Mouse (Mus musculus) kidney, adult 18-20 months (tissue): ENCODE results near the gene Shb.
"Not testable (repeated sequence)": the region's sequence is repeated elsewhere in the genome, so short reads cannot be mapped to it uniquely, and the experiment has no call there.

ENCODE experiments used
- DNase-seq: peaks from one replicate; pipeline ENCODE4 v3.0.0; 2021

The Shb gene

DNA sequence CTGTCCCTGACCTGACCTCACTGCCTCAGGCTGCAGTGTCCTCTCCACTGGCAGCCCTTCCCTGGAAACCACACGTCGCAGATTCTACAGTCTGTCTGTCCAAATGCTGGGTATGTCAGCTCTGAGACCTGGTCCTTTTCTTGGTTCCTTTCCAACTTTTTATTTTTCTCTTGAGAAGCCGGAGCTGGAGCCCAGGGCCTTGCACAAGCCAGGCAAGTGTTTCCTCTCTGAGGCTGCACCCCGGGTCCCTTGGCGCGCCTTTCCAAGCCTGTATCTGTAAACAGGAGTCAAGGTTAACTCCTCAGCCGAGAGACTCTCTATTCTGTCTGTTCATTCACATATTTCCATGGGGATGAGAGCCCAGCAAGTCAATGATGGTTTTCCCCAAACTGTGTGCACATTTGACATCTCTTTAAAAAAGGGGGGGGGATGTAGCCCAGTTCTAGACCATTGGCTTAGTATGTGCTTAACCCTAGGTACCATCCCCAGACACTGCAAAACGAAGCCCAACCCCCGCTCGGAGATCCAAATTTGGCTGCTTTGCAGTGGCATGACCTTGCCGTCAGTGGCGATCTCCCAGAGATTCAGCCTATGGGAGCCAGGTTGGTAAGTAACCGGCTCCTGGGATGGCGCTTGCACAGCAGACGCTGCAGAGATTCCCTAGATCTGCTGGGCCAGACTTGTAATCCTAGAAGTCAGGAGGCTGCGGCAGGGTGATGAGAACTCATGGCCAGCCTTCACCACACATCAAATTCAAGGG lies 119.7 kb downstream of the Shb start:
- DNase-seq, result no peak

DNA sequence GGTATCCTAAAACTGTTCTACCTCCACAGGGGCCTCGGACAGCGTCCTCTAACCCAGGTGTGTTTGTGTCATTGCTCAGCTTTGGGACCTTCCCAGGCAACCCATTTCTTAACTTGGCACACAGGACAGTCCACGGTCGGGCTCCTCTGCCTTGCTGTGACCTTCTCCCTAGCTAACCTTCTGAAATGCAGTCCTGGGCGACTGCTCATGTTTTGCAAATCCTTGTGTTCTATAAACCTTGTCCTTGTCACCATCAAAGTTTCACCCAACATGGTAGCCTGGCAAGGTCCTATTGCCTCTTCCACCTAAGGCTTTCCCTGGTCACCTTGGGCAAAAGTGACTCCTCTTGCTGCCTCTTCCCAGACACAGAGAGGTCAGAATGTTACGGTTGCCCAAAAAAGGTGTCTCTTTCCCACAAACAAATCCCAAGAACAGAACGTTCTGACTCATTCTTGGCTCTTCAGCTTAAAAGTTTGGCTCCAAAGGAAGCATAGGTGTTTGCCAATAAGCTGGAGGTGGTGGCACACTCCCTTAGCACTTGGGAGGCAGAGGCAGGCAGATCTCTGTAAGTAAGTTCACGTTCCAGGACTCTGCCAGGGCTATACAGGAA lies 121.0 kb downstream of the Shb start:
- no peak for DNase-seq

DNA sequence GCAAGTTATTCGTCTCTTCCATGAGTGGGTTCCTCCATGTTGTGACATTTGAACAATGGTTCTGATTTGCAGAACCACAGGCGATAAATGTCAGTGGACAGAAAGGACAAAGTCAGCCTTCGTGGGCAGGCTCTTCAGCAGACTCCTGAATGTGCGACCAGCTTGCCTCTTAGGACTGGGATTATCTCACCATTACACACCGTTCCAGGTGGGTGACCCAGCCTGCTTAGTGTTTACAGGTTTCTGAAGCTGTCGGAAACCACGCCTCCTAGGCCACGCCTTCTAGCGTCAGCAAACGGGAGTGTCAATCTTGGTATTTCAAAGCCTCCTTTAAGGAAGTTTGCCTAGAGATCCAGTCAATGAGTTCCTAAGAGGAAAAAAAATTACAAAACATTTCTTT lies 123.0 kb downstream of the Shb start:
- DNase-seq, result peak; percentile 92

DNA sequence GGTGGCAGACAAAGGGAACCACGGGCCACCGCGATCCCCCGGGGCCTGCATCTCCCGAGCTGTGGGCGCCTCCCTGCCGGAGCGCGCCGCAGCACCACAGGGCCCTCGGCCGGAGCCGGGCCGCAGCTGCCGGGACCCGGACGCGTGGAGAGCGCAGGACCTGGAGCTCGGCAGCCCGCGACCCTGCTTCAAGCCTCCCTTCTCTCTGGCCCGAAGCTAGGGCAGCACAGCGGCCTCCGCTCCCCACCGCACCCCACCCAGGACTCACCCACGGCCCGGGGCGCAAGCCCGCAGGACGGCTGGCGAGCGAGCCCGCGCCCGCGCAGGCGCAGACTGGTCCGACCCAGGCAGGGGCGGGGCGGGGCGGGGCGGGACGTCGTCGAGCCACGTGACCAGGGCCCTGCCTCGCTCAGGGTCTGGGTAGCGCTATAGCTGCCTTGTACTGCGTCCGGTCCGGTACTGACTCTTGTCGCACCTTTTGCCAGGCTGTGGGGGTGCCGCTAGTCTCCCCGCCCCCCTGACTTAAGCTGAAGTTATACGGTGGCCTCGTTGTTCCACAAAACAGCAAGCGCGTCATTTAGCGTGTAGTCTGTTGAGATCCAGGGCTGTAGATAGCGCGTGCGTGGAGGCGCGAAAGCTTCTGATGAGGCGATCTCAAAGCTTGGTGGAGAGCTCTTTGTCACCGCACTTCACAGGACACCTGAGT lies 123.7 kb downstream of the Shb start, which contains the start of gene Slc25a51:
Gene Slc25a51 (minus strand): TSS at position 340 of the 706 bp plus-strand sequence.
- peak; percentile 87 for DNase-seq

DNA sequence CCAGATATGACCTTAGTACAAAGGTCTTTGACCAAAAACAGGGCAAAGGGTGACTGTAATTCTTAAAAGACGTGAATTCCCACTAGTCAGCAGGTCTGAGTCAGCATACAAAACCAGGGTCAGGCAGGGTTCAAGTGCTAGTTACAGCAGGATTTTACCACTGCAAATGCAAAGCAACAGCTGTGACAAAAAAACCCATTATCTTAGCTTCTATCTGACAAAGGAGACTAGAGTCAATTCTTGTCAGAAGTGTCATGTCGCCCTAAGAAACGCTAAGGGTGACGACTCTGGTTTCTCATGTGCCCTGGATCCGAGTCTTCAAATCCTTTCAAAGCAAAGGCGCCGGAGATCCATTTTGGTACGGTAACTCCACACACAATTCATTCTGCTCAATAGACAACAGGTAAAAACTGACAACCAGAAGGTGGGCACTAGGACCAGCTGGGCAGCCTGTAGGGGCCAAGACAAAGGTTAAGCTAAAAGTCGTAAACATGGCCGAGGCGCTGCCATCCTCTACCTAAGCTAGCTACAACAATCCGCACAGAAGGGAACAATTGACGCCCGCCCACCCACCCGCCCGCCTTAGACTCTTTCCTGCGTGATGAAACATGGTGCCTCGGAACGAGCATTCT lies 124.5 kb downstream of the Shb start:
- peak; percentile 59 for DNase-seq

DNA sequence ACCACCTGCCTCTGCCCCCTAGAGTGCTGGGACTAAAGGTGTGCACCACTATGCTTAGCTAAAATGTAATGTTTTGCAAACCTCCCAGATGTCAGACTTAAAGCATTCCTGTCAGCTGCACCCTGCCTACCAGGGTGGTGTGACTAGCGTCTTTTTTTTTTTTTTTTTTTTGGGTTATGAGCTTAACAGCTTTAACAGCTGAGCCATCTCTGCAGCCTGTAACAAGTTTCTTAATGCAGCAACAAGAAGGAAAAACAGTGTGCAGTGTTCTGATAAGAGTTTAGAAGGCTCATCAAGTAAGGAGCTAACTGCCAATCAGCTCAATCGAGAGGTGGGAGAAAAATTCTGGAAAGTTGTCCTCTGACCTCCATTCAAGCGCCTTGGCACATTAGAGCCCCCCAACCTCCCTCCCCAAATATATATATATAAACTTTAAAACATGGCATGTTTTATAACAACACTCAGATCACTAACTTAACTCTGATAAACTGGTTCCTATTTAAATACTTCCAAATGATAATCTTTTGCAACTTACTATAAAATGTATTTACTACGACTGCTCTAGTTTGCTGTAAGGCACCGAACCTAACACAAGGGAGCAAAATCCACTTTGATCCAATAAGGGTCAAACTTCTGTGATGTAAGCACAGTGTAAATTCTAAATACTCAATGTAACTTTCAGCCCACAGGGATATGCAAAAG lies 125.1 kb downstream of the Shb start:
- no peak for DNase-seq

DNA sequence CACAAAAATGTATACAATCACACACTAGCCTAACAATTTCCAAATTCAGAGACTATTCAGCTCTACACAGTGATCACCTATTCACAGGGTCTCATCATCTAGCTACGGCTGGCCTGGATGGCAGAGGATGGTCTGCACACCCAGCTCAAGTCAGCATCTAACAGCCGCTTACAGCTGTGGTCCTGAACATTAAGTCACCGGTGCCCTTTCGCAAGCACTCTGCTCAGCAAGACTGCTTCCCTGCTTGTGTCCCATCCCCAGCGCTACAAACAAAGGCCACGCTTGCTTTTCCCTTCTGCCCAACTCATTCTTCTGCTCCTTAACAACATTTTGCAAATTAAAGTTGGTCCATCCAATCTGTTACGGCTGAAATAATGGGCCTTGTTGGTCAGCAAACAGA lies 125.9 kb downstream of the Shb start:
- no peak for DNase-seq

DNA sequence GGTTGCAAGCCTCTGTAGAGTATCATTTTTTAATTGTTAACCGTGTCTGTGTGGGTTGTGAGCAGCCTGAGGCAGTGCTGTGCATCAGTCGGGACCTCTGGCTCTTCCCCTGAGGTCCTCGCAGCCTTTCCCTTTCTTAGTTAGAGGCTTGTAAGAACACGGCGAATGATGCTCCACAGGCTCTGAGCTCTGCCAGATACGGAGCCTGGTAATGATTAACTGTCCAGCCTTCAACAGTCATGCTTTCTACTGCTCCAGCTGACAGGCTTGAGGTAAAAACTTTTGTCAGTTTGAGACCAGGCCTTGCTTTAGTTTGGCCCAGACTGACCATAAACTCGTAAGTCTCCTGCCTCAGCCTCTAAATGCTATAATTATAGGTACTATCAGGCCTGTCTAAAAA lies 127.0 kb downstream of the Shb start:
- DNase-seq, result no peak

DNA sequence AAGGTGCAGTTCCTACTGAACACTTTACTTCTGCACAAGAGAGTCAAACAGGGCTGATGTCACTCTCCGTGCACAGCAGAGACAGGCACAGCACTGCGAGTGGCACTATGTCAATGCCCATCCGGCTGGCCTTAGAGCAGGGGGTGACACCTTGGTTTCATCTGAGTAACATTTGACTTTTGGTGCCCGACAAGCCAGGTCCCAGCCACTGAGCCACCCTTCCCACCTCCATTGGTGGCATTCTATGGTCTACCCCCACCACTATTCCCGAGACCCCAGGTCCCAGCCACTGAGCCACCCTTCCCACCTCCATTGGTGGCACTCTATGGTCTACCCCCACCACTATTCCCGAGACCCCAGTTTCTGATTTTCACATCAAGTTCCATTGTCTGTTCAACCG lies 128.2 kb downstream of the Shb start:
- DNase-seq, result no peak

DNA sequence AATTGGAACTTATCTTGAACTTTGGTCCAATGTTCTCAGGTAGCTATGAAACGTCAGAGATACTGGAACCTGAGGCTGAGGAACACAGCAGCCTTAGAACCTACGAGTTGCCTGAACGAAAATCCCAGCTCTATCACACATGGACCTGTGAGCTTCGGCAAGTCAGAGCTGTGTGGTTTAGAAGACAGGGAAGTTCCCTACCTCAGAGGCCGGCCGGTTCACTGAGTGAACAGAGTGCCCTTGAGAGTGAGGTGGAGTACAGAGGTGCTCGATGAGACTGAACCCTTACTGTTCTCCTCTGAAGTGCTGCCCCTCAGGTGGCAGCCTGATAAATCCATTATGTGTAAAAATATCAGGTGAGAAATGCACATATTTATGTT lies 128.8 kb downstream of the Shb start:
- DNase-seq, result no peak

DNA sequence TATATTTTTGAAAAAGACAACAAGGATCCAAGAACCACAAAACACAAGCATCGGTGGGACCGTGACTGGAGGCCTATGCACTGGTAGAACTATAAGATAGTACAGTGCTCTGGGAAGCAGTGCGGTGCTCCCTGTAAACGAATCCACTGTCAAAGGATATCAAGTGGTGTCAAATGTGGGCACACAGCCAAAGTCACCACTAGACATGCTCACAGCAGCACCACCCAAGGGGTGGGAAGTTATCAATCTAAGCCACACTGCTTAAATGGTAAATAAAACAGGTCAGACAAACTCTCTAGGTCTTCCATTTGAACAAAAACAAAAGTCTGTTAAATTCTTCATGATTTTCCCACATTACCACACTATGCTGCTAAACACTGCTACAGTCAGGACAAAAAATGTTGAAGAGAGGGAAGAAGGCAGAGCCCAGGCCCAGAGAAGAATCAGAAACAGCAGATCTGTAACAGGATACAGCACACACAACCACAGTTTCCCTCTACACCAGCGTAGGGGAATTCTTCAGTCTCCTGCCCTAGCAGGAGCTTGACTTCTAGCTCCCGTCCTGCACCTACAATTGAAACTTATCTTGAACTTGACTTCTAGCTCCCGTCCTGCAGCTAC lies 129.3 kb downstream of the Shb start:
- no peak for DNase-seq

DNA sequence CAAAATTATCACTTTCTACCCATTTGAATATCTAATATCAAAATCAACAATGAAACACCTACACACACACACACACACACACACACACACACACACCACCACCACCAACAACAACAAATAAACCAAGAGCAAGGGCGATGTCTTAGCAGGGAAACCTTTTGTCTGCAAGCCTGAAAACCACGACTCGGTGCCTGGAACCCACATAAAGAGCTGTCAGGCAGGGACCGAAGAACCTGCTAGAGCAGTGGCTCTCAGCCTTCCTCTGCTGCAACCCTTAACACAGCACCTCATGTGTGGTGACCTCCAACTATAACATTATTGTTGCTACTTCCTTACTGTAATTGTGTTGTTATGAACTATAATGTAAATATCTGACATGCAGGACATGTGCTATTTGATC lies 130.0 kb downstream of the Shb start:
- no peak for DNase-seq

DNA sequence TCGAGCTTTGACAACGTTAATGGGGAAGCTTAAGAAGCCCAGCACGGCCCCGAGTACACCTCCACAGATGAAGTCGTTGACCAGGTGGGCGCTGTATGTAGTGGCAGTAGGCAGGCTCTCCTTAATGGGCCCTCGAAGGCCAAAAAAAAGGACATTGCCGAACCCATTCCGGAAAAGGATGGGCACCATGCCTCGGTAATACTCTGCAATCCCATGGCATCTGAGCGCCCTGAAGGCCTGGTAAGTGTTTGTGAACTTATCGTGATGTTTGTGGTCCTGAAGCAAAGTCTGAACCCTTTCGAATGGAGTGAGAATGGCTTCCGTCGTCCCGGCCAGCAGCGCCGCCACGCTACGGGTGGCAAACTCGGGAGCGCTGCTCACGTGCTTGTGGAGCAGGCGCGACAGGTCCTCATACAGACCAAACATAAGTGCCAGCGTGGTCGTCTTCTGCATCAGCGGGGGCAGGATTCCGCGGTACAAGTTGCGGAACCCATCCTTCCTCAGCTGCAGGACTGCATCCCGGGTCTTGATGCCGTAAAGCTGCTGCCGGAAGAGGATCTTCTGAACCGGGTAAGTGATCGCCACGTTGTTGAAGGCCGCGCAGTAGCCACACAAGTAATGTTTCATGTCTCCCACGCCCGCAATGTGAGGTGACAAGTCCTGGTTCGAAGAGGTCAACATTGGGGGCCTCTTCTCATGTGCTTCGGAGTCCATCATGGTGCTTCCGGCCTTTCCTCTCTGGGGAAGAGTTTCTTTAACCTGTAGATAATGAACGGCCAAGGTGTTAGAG lies 132.7 kb downstream of the Shb start:
- DNase-seq, result no peak

DNA sequence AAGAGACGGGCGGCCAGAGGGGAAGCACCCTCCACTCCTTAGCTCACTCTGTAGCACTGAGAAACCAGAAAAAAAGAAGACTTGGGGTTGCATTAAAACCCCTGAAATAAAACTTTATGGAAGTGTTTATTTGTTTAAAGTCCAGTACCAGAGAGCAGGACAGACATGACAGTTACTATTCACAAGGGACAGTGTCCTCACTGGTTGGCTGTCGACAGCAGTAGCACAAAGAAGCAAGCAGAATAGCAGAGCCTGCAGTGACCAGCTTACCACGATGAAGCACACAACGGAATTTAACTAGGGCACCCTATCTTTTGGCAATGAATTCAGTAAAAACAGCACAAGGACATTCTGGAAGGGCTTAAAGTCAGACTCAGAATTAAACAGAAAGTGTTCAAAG lies 134.0 kb downstream of the Shb start:
- not testable (repeated sequence) for DNase-seq

DNA sequence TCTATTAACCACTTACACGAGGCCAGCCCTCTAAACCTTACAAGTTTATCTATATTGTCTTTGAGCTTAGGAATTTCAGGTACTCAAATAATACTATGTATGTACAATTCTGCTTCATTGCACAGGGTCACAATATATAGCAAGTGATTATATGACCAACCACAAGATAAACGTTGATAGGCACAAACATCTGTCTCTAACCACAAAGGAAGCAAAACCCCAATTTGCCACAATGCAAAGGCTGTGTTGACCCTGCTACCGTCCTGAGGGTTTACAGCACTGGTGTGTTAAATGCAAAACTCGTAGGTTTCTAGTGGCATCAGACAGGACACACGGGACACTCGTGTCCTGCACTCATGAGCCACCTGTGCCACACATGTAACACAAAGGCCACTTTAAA lies 136.1 kb downstream of the Shb start:
- not testable (repeated sequence) for DNase-seq

DNA sequence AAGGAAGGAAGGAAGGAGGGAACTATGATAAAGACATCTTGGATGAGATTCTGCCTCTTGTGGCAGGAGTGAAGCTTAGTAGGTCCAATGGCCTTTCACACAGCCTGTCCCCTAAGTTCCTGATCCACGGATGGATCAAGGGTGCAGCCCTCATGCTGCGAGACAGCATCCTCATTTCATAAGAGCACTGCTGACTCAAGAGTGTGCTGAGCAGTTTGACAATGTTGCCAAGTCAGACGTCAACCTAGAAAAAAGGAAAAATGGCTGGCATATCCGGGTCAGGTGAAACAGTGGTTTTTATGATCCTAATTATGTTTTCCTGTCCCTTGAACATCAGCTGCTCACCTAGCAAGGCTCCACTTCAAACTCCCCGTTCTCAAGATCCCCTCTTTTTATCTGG lies 138.6 kb downstream of the Shb start:
- no peak for DNase-seq

DNA sequence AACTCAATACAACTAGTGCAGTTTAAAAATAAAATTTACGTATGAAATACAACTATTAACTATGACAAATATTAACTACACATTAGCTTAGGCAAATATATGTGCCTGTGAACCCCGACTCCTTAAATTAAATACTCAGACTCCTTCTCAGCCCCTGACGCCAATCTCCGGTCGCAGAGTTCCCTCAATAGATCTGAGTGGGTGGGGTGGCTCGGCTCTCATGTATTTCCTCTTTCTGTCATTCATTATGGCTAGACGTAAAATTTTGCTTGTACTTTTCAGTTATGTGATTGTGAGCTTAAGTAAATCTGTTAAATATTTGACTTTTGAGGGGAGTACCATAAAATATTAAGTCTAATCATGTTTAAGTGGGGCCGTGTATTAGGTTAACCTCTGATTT lies 139.3 kb downstream of the Shb start:
- no peak for DNase-seq

DNA sequence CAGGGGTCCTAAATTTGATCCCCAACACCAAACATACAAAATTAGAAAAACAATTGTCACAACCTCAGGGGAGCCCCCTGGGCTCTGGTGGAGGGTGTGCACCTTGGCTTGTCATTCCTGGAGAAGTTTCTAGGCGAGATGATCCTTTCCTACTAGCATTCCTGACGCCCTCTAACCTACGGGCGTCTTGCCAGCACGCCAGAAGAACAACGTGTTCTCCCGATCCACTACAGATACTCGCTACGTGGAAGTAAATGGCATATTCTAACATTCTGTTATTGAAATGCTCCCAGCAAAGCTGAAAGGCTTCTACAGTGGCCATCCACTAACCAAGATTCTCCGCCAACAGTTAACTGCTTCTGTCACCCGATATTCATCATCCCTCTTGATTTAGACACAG lies 139.7 kb downstream of the Shb start:
- DNase-seq, result peak; percentile 55

DNA sequence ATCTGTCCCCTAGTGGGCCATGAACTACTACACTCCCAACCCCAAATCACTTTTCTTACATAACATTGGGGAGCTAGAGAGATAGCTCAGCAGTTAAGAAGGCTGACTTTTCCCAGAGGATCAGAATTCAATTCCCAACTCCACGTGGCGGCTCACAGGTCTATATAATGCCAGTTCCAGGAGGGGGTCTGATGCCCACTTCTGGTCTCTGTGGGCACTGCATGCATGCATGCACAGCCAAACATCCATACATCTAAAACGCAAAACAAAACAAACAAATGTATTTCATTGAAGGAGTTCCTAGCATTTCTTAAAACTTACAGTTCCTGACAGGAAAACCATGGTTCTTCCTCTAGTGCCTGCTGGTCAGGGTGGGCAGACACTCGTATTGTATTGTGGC lies 140.2 kb downstream of the Shb start:
- no peak for DNase-seq

DNA sequence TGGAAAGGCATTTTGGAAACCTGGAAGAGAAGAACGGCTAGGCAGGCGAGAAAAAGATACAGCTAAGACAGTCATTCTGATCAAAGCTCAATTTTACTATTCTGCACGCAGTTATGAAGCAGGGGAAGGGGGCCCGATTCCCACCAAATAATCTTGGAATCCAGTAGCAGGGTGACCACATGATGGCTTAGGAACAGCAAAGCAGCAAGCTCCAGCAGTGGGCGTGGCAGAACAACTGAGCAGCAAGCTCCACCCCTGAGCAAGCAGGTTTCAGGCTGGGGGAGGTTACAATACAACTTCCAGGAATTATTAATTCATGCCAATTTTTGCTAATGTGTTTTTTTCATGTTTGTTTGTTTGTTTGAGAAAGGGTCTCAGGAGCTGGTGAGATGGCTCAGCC lies 145.0 kb downstream of the Shb start:
- not testable (repeated sequence) for DNase-seq

DNA sequence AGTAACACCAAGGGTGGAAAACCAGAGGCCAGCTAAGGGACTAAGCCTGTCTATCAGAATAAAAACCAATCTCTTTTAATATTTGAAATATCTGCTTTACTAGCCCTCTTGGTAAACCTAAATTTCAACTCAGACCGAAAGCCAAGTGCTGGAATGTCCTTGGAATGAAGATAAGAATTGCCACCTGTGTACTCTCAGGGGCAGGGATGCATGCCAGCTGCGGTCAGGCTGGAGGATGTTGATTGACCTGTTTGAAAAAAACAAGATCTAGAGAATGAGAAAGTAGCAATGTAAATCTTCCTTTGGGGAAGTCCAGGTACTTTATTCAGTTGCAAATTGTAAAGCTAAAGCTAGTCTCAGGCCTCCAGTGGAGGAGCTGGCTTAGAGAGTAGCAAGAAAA lies 150.1 kb downstream of the Shb start:
- DNase-seq, result not testable (repeated sequence)
